Mouse (Mus musculus) left cerebral cortex, postnatal 4 days (tissue): ENCODE results near the gene Pim1. TPM values are rescaled to one million over a fixed set of nuclear protein-coding genes. Genes with fewer than 3 reads are reported as not detected.
"Not testable (repeated sequence)": the region's sequence is repeated elsewhere in the genome, so short reads cannot be mapped to it uniquely, and the experiment has no call there.

Source experiments
- DNase-seq: peaks from one replicate; pipeline ENCODE4 v3.0.0-alpha.2; 2022
- intact Hi-C: fragments of 180-260 bp; cut with DNase I; formaldehyde crosslinking; loops from one replicate; pipeline ENCODE4 v1.15.1; 2025
- total RNA-seq, 2 experiments: library from RNA; stranded (reverse); gene quantifications; 2 replicates each; pipeline ENCODE4 v1.2.3; 2021

Pim1 gene
- total RNA-seq, 2 experiments from 2014 or later = 10.5 to 12.3 TPM

DNA sequence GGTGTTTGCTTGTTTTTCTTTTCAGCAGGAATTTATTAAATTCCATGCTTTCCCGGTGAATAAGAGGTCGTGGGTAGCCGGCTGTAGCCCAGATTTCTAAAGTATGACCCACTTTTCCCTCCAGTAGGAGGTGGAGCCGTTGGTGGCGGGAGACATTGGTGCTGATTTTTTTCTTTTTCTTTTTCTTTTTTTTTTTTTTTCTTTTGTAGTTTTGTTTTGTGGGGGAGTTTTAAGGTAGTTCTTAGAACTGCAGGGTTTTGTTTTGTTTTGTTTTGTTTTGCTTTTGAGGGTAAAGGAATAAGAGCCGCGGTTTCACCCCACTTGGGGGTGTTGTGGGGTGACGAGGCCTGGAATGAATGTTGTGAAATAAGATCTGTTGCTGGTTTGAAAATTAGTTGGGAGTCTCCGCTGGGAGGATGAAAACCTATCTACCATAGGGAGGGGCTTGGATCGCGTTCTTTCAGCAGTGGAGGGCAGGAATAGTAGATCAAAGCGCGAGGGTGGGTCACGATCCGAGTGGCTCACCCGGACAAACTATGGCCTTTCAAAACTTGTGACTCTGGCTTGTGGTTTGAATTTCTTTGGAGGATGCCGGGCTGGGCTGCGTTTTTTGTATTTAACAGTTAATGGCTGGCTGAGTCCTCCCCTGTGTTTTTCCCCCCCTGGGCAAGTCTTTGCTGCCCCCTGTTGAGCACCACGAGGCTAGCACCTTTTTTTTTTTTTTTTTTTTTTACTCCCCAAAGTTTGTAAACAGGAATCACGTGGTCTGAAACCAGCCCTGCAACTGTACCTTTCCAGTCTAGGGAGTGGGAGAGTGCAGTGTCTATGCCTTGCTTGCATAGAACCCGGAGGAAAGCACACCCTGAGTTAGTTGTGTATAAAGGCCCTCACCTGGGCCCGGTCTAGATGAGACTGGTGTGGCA, 2.0 kb downstream of the Pim1 start:
- intact Hi-C loops = loop anchor here (5.0 kb wide), 1 partner anchor 95 kb away; no protein-coding TSS in a partner anchor
- peak; percentile 54 for DNase-seq

DNA sequence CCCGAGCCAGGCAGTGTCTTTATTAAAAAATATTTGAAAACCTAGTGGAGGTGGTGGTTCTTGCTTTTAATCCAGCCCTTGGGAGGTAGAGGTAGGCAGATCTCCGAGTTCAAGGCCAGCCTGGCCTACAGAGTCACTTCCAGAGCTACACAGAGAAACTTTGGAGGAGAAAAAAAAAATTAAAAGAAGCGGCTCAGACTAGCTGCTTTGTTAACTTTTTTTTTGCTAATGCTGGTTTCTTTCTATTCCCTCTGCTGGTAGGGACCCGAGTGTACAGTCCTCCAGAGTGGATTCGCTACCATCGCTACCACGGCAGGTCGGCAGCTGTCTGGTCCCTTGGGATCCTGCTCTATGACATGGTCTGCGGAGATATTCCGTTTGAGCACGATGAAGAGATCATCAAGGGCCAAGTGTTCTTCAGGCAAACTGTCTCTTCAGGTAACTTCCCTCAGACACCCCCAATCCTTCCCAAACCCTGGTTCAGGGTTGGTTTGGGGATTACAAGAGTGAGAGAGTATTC, 3.0 kb downstream of the Pim1 start:
- intact Hi-C loops = loop anchor here (5.0 kb wide), 1 partner anchor 96 kb away; no protein-coding TSS in a partner anchor
- DNase-seq = no peak

- intact Hi-C loops = loop anchor here (5.0 kb wide), 1 partner anchor 97 kb away; no protein-coding TSS in a partner anchor
- DNase-seq = no peak
These were observed 3.6 kb downstream of the Pim1 start for GRCm38 (mm10) chr17:29494062-29494731.

DNA sequence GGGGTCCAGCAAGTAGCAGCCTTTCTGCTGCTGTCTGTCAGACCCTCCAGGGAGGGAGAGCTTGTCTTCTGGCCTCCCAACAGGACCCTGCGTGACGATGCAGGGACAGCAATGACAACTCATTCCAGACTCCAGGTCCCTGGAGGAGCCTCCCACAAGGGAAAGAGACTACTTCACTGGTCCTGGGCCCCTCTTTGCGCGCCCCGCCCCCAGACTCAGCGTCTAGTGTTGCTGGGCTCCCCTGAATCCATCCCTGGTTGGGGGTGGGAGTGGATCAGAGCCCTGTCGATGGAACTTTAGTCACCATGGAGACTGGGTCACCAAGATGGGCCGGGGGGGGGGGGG, 4.2 kb downstream of the Pim1 start:
- intact Hi-C loops = loop anchor here (5.0 kb wide), 1 partner anchor 97 kb away; no protein-coding TSS in a partner anchor
- DNase-seq = no peak

GRCm38 (mm10) chr17:29496211-29497070, 5.9 kb downstream of the Pim1 start:
- DNase-seq = no peak
- intact Hi-C loops = no loop called here

- DNase-seq = no peak
- intact Hi-C loops = no loop called here
These were observed 6.5 kb downstream of the Pim1 start for GRCm38 (mm10) chr17:29497071-29497354.

DNA sequence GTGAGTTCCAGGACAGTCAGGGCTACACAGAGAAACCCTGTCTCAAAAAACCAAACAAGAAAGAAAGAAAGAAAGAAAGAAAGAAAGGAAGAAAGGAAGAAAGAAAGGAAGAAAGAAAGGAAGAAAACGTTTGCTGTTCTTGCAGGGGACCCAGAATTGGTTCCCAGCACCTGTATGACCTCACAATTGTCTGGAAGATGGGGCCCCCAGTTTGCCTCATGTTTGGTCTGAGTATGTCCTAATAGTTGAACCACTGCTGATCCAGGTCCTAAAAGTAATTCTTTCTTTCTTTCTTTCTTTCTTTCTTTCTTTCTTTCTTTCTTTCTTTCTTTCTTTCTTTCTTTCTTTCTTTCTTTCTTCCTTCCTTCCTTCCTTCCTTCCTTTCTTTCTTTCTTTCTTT, 6.9 kb downstream of the Pim1 start:
- intact Hi-C loops, DNase-seq: not testable (repeated sequence)

- intact Hi-C loops = no loop called here
- DNase-seq = no peak
These were observed 7.5 kb downstream of the Pim1 start for GRCm38 (mm10) chr17:29498028-29498427.

GRCm38 (mm10) chr17:29498952-29499351, 8.4 kb downstream of the Pim1 start:
- intact Hi-C loops, DNase-seq: not testable (repeated sequence)

DNA sequence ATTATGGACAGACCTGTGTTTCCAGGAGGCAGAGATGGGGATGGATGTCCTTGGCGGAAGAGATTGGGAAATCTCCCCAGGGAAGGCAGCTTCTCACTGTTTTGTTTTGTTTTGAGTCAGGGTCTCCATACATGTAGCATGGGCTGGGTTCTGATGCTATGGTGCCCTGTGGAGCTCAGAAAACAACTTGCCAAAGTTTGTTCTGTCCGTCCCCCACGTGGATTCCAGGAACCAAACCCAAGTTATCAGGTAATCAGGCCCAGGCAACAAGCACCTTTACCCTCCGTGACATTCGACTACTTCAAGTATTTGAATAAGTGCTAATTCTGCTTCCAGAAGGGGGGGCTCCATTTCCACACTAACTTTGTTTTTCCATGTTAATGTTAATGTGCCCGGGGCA, 9.0 kb downstream of the Pim1 start:
- intact Hi-C loops = no loop called here

DNA sequence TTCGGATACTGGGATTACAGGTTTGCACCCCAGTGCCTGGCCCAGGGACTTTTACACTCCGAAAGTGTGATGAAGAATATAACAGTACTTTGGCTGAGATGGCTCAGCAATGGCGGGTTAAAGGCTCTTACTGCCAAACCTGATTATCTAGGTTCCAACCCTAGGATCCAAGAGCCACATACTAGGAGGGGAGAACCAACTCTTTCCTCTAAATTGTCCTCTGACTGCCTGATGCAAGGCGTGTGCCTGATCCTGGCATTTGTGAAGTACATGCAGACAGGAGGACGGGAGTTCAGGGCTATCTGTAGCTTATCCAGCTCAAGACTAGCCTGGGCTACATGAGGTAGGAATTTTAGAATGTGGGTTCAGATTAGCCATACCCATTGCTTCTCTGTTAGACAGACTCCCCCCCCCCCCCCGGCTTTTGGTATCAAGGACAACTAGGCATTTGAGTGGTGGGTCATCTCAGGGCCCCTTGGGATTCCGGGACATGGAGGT, 9.7 kb downstream of the Pim1 start:
- intact Hi-C loops = no loop called here
- no peak for DNase-seq

More for the DNA sequence above, 9.0 kb downstream of the Pim1 start:
- no peak for DNase-seq

GRCm38 (mm10) chr17:29500802-29501469, 10.4 kb downstream of the Pim1 start:
- DNase-seq = no peak
- intact Hi-C loops = no loop called here

DNA sequence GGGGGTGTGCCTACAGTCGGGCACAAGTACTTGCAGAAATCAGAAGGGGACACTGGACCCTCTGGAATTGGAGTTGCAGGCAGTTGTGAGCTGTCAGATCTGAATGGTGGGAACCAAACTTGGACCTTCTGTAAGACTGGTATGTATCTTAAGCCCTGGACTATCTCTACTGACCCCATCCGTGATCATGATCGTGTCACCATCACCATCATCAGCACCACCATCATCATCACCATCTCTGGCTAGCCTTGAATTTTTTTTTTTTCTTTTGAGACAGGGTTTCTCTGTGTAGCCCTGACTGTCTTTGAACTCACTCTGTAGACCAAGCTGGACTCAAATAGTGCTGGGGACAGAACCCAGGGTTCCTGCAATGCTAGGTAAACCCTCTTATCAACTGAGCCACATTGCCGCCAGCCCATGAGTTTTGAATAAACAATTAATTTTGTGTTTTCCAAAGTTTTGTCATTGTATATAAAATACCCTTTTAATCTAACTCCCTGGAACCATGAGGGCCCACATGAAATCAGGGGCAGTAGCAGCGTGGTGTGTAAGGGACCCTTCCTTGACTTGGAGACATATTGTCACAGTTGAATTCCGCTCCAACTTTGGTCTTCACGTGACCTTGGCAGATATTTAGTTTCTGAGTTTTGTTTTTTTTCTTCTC, 11.6 kb downstream of the Pim1 start:
- intact Hi-C loops = no loop called here
- DNase-seq = no peak

DNA sequence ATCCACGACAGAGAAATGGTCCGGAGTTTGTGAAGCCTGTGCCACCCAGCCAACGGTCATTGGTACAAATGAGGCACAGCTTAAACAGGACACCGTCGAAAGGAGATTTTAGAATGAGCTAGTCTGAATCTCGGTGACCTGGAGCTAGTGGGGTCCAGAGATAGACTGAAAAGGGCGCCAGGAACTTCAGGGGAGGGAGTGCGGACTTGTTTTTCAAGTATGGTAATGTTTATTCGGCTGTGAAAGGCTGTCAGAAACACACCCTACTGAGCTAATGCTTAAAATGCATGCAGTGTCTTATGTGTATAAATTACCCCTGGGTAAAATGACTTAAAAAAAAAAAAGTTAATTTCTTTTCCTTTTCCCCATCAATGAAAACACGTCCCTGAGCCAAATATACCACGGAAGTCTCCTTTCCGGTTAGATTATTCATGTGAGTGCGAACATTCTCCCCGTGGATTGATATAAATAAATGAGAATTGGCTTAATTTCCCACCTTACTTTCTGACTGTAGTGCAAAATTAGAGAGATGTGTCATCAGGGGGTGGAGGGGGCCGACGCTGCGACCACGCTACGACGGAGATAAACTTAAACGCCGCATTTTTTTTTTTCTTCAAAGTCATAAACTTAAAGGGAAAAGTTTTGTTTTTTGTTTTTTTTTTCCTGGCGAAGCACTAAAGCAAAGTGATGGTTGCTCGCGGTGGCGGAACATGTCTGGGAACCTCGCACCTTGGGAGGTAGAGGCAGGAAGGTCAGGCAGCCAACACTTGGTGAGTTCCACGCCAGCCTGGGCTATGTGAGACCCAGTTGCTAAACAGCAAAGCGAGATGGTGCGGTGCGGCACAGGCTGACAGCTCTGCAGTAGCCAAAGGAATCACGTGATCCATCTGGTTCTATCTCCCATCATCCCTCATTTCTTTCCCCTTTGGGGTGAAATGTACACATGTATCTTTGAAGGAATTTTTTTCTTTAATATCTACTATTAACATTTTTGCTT, 12.4 kb downstream of the Pim1 start:
- intact Hi-C loops = no loop called here
- no peak for DNase-seq

GRCm38 (mm10) chr17:29503700-29504099, 13.1 kb downstream of the Pim1 start:
- DNase-seq = no peak
- intact Hi-C loops = no loop called here

GRCm38 (mm10) chr17:29508927-29509608, 18.5 kb downstream of the Pim1 start:
- intact Hi-C loops = no loop called here
- no peak for DNase-seq

DNA sequence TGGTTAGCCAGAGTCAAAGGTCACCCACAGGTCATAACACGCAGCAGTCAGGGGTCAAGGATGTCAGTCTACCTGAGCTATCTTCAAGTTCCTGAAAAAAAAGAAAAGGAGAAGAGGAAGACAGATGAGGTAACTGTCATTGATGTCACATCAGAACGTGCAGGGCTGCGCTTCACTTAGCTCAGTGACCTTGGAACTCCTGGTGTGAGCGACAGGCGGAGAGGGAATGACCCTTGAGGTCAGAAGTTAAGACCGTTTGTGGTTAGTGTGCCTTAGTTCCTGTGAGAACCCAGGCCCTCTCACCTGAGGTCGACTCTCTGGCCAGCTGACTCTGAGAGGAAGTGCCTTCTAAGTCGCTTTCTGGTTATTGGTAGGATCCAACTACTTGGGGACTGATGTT, 20.1 kb downstream of the Pim1 start:
- no peak for DNase-seq
- intact Hi-C loops = loop anchor here (5.0 to 10.0 kb wide), 2 partner anchors 113 to 256 kb away; no protein-coding TSS in a partner anchor
